Mouse (Mus musculus) cerebral cortex, adult 2 months (tissue): ENCODE measurements around the gene Golgb1.

Experiments used
- WGBS: fragments of 180-500 bp; shearing (Covaris S2); methylation state at CpG from one replicate; pipeline ENCODE4 v1.1.7; 2018; 5-methylcytosine and 5-hydroxymethylcytosine counted together

Golgb1 gene

GRCm38 (mm10) chr16:36918505-36918904 is 43.6 kb downstream of the Golgb1 start:
- WGBS, result 49% methylated on average over 10 of the region's 10 CpGs

GRCm38 (mm10) chr16:36920410-36920809 is 45.5 kb downstream of the Golgb1 start:
- 53% methylated on average over 3 of the region's 3 CpGs for WGBS

GRCm38 (mm10) chr16:36921067-36921613 is 46.2 kb downstream of the Golgb1 start:
- WGBS, result 89% methylated on average over 8 of the region's 8 CpGs

- 80% methylated on average over 6 of the region's 6 CpGs for WGBS
Measured at GRCm38 (mm10) chr16:36921980-36922379, 47.0 kb downstream of the Golgb1 start.

GRCm38 (mm10) chr16:36924312-36924711 is 49.4 kb downstream of the Golgb1 start:
- 92% methylated on average over 8 of the region's 8 CpGs for WGBS

GRCm38 (mm10) chr16:36925351-36925750 is 50.4 kb downstream of the Golgb1 start:
- WGBS, result 78% methylated on average over 6 of the region's 6 CpGs

- WGBS, result 45% methylated on average over 6 of the region's 6 CpGs
Measured at GRCm38 (mm10) chr16:36925797-36926196, 50.9 kb downstream of the Golgb1 start.

- WGBS, result 70% methylated on average over 10 of the region's 10 CpGs
Measured at GRCm38 (mm10) chr16:36926514-36927447, 51.8 kb downstream of the Golgb1 start.

- 75% methylated on average over 10 of the region's 10 CpGs for WGBS
Measured at GRCm38 (mm10) chr16:36927495-36928105, 52.7 kb downstream of the Golgb1 start.

- WGBS, result 90% methylated on average over 8 of the region's 8 CpGs
Measured at GRCm38 (mm10) chr16:36928106-36928500, 53.2 kb downstream of the Golgb1 start.

- WGBS, result 93% methylated on average over 7 of the region's 7 CpGs
Measured at GRCm38 (mm10) chr16:36929216-36929615, 54.3 kb downstream of the Golgb1 start.

- 84% methylated on average over 11 of the region's 11 CpGs for WGBS
Measured at GRCm38 (mm10) chr16:36930231-36931136, 55.5 kb downstream of the Golgb1 start.

GRCm38 (mm10) chr16:36931381-36931780 is 56.4 kb downstream of the Golgb1 start:
- 93% methylated on average over 10 of the region's 10 CpGs for WGBS

GRCm38 (mm10) chr16:36931976-36932375 is 57.0 kb downstream of the Golgb1 start:
- 72% methylated on average over 3 of the region's 3 CpGs for WGBS

- WGBS, result 95% methylated on average over 6 of the region's 6 CpGs
Measured at GRCm38 (mm10) chr16:36932546-36932945, 57.6 kb downstream of the Golgb1 start.

- WGBS, result 55% methylated on average over 6 of the region's 6 CpGs
Measured at GRCm38 (mm10) chr16:36934131-36934840, 59.3 kb downstream of the Golgb1 start.

- WGBS, result 64% methylated on average over 7 of the region's 7 CpGs
Measured at GRCm38 (mm10) chr16:36934841-36935620, 60.1 kb downstream of the Golgb1 start, which contains the start of gene Hcls1. Hcls1 (plus strand) TSS chr16:36934983.

- WGBS, result 88% methylated on average over 3 of the region's 3 CpGs
Measured at GRCm38 (mm10) chr16:36935814-36936213, 60.9 kb downstream of the Golgb1 start.

- WGBS, result 54% methylated on average over 6 of the region's 6 CpGs
Measured at GRCm38 (mm10) chr16:36941137-36941727, 66.3 kb downstream of the Golgb1 start.

- 48% methylated on average over 4 of the region's 4 CpGs for WGBS
Measured at GRCm38 (mm10) chr16:36941895-36942294, 67.0 kb downstream of the Golgb1 start.
